Mouse (Mus musculus): Measurements from ENCODE around the gene Acot9. TPM values are rescaled to one million over a fixed set of nuclear protein-coding genes. Genes with fewer than 3 reads are reported as not detected.

Gene Acot9
- total and polyA plus RNA-seq, 2 experiments from 2014 or later: 43.3 to 58.5 TPM

- TF ChIP-seq CTCF (IDR thresholded peaks at IDR 0.05; ENCODE audit: low read depth): no peak
- no peak for DNase-seq
- ATAC-seq: no peak
- H3K4me1 ChIP-seq (ENCODE audit: insufficient read depth): no peaks in the 10 kb centered on the region
- H3K4me2 ChIP-seq (ENCODE audit: low read depth): peak overlapping the region; percentile 48
- 56% methylated on average over 1 of the region's 1 CpGs for WGBS
- no peaks in the 10 kb centered on the region for H3K27me3 ChIP-seq (ENCODE audit: insufficient read depth, low read length)
- peak overlapping the region; percentile 51 for H3K4me3 ChIP-seq (ENCODE audit: low read depth, low read length)
- H3K36me3 ChIP-seq (ENCODE audit: insufficient read depth): no peaks in the 10 kb centered on the region
- H3K9ac ChIP-seq: peak overlapping the region; percentile 73
- no peak overlapping the region for H3K27ac ChIP-seq (ENCODE audit: low read depth, low read length)
- no peaks in the 10 kb centered on the region for H3K9me3 ChIP-seq (ENCODE audit: low read length)
Measured at GRCm38 (mm10) chrX:155262915-155263252, 641 bp downstream of the Acot9 start.

GRCm38 (mm10) chrX:155278483-155278882, 16.2 kb downstream of the Acot9 start:
- Histone ChIP-seq H3K27ac (ENCODE audit: low read depth, low read length) (no peak overlapping the region), H3K4me2 (ENCODE audit: low read depth) (no peak overlapping the region), H3K4me1 (ENCODE audit: insufficient read depth) (no peaks in the 10 kb centered on the region), H3K27me3 (ENCODE audit: insufficient read depth, low read length) (no peaks in the 10 kb centered on the region), H3K9ac (no peak overlapping the region), H3K9me3 (ENCODE audit: low read length) (no peaks in the 10 kb centered on the region), H3K4me3 (ENCODE audit: low read depth, low read length) (no peak overlapping the region), H3K36me3 (ENCODE audit: insufficient read depth) (no peaks in the 10 kb centered on the region)
- DNase-seq (no peak), ATAC-seq (no peak)
- TF ChIP-seq CTCF (IDR thresholded peaks at IDR 0.05; ENCODE audit: low read depth): no peak
- WGBS: 75% methylated on average over 4 of the region's 4 CpGs

- no peak overlapping the region for H3K4me3 ChIP-seq (ENCODE audit: low read depth, low read length)
- no peaks in the 10 kb centered on the region for H3K9me3 ChIP-seq (ENCODE audit: low read length)
- no peaks in the 10 kb centered on the region for H3K27me3 ChIP-seq (ENCODE audit: insufficient read depth, low read length)
- H3K9ac ChIP-seq: no peak overlapping the region
- H3K4me1 ChIP-seq (ENCODE audit: insufficient read depth): no peaks in the 10 kb centered on the region
- WGBS: 78% methylated on average over 1 of the region's 1 CpGs
- ATAC-seq: no peak
- no peak overlapping the region for H3K27ac ChIP-seq (ENCODE audit: low read depth, low read length)
- H3K36me3 ChIP-seq (ENCODE audit: insufficient read depth): no peaks in the 10 kb centered on the region
- no peak overlapping the region for H3K4me2 ChIP-seq (ENCODE audit: low read depth)
- no peak for DNase-seq
- TF ChIP-seq CTCF (IDR thresholded peaks at IDR 0.05; ENCODE audit: low read depth): no peak
Measured at GRCm38 (mm10) chrX:155280427-155281044, 18.3 kb downstream of the Acot9 start.

- no peak for ATAC-seq
- 98% methylated on average over 2 of the region's 2 CpGs for WGBS
- no peak for TF ChIP-seq CTCF (IDR thresholded peaks at IDR 0.05; ENCODE audit: low read depth)
Measured at GRCm38 (mm10) chrX:155306390-155306789, 44.1 kb downstream of the Acot9 start.

GRCm38 (mm10) chrX:155318005-155318404, 55.8 kb downstream of the Acot9 start:
- Histone ChIP-seq H3K27me3 (ENCODE audit: insufficient read depth, low read length) (no peaks in the 10 kb centered on the region), H3K9me3 (ENCODE audit: low read length) (no peaks in the 10 kb centered on the region), H3K4me3 (ENCODE audit: low read depth, low read length) (no peak overlapping the region), H3K9ac (no peak overlapping the region), H3K4me2 (ENCODE audit: low read depth) (no peak overlapping the region), H3K27ac (ENCODE audit: low read depth, low read length) (no peak overlapping the region), H3K36me3 (ENCODE audit: insufficient read depth) (no peaks in the 10 kb centered on the region), H3K4me1 (ENCODE audit: insufficient read depth) (no peaks in the 10 kb centered on the region)
- ATAC-seq: peak; percentile 47
- DNase-seq: peak; percentile 59
- TF ChIP-seq CTCF (IDR thresholded peaks at IDR 0.05; ENCODE audit: low read depth): peak; percentile 71
- WGBS: 43% methylated on average over 4 of the region's 4 CpGs

More at GRCm38 (mm10) chrX:155306390-155306789, 44.1 kb downstream of the Acot9 start:
- no peaks in the 10 kb centered on the region for H3K9me3 ChIP-seq (ENCODE audit: low read length)
- no peak overlapping the region for H3K27ac ChIP-seq (ENCODE audit: low read depth, low read length)
- no peaks in the 10 kb centered on the region for H3K4me1 ChIP-seq (ENCODE audit: insufficient read depth)
- DNase-seq: no peak
- H3K4me3 ChIP-seq (ENCODE audit: low read depth, low read length): no peak overlapping the region
- no peak overlapping the region for H3K9ac ChIP-seq
- no peaks in the 10 kb centered on the region for H3K27me3 ChIP-seq (ENCODE audit: insufficient read depth, low read length)
- no peaks in the 10 kb centered on the region for H3K36me3 ChIP-seq (ENCODE audit: insufficient read depth)
- H3K4me2 ChIP-seq (ENCODE audit: low read depth): no peak overlapping the region

- H3K9me3 ChIP-seq (ENCODE audit: low read length): no peaks in the 10 kb centered on the region
- no peaks in the 10 kb centered on the region for H3K4me1 ChIP-seq (ENCODE audit: insufficient read depth)
- H3K9ac ChIP-seq: peak overlapping the region; percentile 62
- H3K4me2 ChIP-seq (ENCODE audit: low read depth): peak overlapping the region; percentile 56
- ATAC-seq (no peak), DNase-seq (no peak)
- WGBS: 31% methylated on average over 7 of the region's 7 CpGs
- H3K27ac ChIP-seq (ENCODE audit: low read depth, low read length): no peak overlapping the region
- peak overlapping the region; percentile 51 for H3K4me3 ChIP-seq (ENCODE audit: low read depth, low read length)
- no peaks in the 10 kb centered on the region for H3K36me3 ChIP-seq (ENCODE audit: insufficient read depth)
- no peaks in the 10 kb centered on the region for H3K27me3 ChIP-seq (ENCODE audit: insufficient read depth, low read length)
- TF ChIP-seq CTCF (IDR thresholded peaks at IDR 0.05; ENCODE audit: low read depth): no peak
Measured at GRCm38 (mm10) chrX:155337567-155337904, 75.3 kb downstream of the Acot9 start.

GRCm38 (mm10) chrX:155337905-155338721, 75.9 kb downstream of the Acot9 start:
- DNase-seq (peak; percentile 90), ATAC-seq (peak; percentile 99)
- Histone ChIP-seq H3K36me3 (ENCODE audit: insufficient read depth) (no peaks in the 10 kb centered on the region), H3K27ac (ENCODE audit: low read depth, low read length) (0 out of 2 replicates have a peak overlapping the region, but pooled peaks have one; percentile 62), H3K4me1 (ENCODE audit: insufficient read depth) (no peaks in the 10 kb centered on the region), H3K9me3 (ENCODE audit: low read length) (no peaks in the 10 kb centered on the region), H3K27me3 (ENCODE audit: insufficient read depth, low read length) (no peaks in the 10 kb centered on the region), H3K4me3 (ENCODE audit: low read depth, low read length) (peak overlapping the region; percentile 51), H3K4me2 (ENCODE audit: low read depth) (peak overlapping the region; percentile 56), H3K9ac (peak overlapping the region; percentile 62)
- TF ChIP-seq CTCF (IDR thresholded peaks at IDR 0.05; ENCODE audit: low read depth): no peak
- 35% methylated on average over 47 of the region's 49 CpGs for WGBS
